Mouse (Mus musculus) C2C12 (cell line): ENCODE measurements at regions not wholly inside any gene's neighbourhood (a gene's known extent, or its start where the extent isn't known, plus 50 kb on each side); places are given as distances from the start of the nearest gene placed in this dataset.

Experiments used
- CTCF ChIP-seq: IDR thresholded peaks from one replicate; pipeline ENCODE4 v1.5.1; 2011; ENCODE audit not compliant: control insufficient read depth, insufficient read depth, insufficient read length
- FOSL1 ChIP-seq: IDR thresholded peaks from one replicate; pipeline ENCODE4 v1.8.0; 2011; ENCODE audit warnings: mild to moderate bottlenecking, low read length; ENCODE audit not compliant: poor library complexity, insufficient read depth, severe bottlenecking
- MAX ChIP-seq: IDR thresholded peaks from one replicate; pipeline ENCODE4 v1.6.1; 2011; ENCODE audit warnings: mild to moderate bottlenecking, control low read depth
- MYOG ChIP-seq: IDR thresholded peaks from one replicate; pipeline ENCODE4 v1.6.1; 2011; ENCODE audit not compliant: control insufficient read depth, insufficient read length; ENCODE audit errors: extremely low read depth

DNA sequence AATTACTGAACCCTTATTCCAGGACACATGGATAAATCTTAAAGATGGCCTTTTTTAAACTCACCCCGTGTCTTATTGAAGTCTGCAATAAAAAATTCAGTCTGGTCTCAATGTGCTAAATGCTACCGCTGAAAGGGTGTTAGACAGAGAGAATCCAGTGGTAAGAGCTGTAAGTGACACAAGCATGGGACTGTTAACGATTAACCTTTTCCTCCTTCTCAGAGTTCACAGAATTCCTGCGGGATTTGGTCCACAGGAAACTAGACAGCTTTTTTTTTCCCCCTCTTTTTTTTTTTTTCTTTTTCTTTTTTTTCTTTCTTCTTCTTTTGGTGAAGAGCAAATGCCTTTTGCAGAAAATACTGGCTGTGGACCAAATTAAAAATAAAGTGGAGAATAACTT, 72.0 kb upstream of the Atp5g3 start:
- TF ChIP-seq FOSL1 (no peak), MYOG (no peak), CTCF (no peak), MAX (no peak)
